Mouse (Mus musculus) brain, embryonic 14.5 days (tissue): ENCODE measurements around the gene H2-Eb1. TPM values are rescaled to one million over a fixed set of nuclear protein-coding genes. Genes with fewer than 3 reads are reported as not detected.

ENCODE experiments used
- DNase-seq: peaks from one replicate; pipeline ENCODE4 v3.0.0-alpha.2; 2011; ENCODE audit warnings: low read depth
- CTCF ChIP-seq: fragments of 200-500 bp; IDR thresholded peaks from 2 replicates; pipeline ENCODE4 v1.5.1; 2012; ENCODE audit warnings: inconsistent platforms, mild to moderate bottlenecking, moderate library complexity, borderline replicate concordance; ENCODE audit not compliant: insufficient read depth, insufficient read length; ENCODE audit errors: extremely low read depth
- POLR2A ChIP-seq: fragments of 200-500 bp; IDR thresholded peaks from 2 replicates; pipeline ENCODE4 v1.6.1; 2012; ENCODE audit warnings: mild to moderate bottlenecking, inconsistent platforms, borderline replicate concordance; ENCODE audit not compliant: poor library complexity, insufficient read depth, insufficient read length, severe bottlenecking; ENCODE audit errors: extremely low read depth
- polyA plus RNA-seq: library from polyadenylated mRNA; depleted of rRNA; stranded (reverse); fragments of >200 nt; gene quantifications from 2 replicates; pipeline ENCODE4 v1.2.3, GENCODE M21; 2012; rRNA removed

The H2-Eb1 gene
- polyA plus RNA-seq: 0.93 and 1.6 TPM in 2 replicates

DNA sequence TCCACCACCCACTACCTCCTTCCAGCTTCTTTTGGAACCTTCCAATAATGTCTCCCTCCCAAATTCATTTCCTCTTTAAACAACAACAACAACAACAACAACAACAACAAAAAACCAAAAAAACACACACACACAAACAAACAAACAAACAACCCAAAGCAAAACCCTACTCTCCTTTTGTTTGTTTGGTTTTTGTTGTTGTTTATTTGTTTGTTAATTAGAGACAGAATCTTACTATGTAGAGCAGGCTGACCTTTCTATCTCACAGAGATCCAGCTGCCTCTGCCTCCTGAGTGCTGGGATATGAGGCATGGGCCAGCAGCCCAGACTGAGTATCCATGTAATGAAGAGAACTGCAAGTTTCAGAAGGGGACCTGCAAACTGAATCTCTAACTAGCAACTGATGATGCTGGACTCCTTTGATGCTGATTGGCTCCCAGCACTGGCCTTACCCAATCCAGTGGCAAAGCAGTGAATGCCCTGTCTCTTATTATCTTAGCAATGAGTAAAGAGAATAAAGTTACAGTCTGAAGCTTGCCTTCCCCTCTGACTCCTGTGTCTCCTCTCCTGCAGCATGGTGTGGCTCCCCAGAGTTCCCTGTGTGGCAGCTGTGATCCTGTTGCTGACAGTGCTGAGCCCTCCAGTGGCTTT, at the start of gene H2-Eb1:
Gene H2-Eb1 (plus strand): TSS at position 488 of the 651 bp plus-strand sequence.
- no peak for TF ChIP-seq POLR2A
- no peak for TF ChIP-seq CTCF
- DNase-seq: peak; percentile 95

DNA sequence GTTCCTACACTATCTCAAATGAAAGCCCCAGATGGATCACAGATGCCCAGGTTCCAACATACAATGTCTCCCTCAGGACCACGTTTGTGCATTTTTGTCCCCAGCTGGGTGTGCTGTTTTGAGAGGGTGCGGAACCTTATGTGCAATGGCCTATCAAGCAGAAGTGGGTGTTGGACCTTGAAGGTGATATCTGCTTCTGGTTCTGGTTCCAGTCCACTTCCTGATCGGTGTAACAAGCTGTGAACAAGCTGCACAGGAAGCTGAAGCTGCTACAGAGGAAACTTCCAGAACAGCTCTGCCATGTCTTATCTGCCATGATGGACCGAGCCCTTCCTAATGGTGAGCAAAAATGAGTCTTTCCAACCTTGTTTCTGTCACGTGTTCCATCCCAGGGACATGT, 49.2 kb upstream of the H2-Eb1 start:
- TF ChIP-seq CTCF (no peak), POLR2A (no peak)

DNA sequence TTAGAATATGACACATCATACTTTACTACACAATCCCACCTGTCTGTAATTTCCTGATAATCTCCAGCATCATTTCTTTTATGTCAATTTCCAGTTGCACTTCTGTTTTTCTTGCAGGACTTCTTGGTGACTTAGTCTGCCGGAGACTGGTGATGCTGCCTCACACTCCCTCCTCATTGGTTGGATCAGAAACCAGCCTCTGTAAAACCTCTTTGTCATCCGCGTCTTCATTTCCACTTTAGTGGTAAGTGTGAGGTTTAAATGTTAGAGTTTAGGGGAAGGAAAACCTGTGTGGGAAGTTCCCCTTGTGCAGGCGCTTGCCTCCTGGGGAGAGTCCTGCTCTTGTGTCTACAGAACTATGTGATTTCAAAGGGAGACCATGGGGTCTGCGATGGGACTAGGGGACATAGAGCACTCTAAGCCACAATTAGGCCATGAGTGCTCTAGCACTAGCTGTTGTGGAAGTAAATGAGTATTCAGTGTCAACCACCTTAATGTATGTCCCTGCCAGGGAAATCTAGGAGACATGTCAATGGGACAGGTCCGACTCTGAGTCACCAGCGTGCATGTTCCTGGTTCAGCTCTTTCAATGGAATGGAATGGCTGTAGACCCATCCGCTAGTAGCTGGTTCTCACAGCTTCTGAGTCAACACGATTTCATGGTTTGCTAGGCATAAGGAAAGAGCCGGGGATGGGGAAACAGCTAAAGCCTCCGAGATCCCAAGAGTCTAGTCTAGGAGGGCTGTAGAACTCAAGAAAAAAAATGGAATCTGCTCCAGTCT, 47.9 kb upstream of the H2-Eb1 start, which contains the start of gene H2-Ab1:
Gene H2-Ab1 (plus strand): TSS at position 96 of the 782 bp plus-strand sequence.
- DNase-seq: peak; percentile 74
- TF ChIP-seq POLR2A (no peak), CTCF (no peak)

More for the DNA sequence above, 49.2 kb upstream of the H2-Eb1 start:
- no peak for DNase-seq

GRCm38 (mm10) chr17:34260551-34260950, 45.1 kb upstream of the H2-Eb1 start:
- DNase-seq: peak; percentile 6
- TF ChIP-seq CTCF (no peak), POLR2A (no peak)

DNA sequence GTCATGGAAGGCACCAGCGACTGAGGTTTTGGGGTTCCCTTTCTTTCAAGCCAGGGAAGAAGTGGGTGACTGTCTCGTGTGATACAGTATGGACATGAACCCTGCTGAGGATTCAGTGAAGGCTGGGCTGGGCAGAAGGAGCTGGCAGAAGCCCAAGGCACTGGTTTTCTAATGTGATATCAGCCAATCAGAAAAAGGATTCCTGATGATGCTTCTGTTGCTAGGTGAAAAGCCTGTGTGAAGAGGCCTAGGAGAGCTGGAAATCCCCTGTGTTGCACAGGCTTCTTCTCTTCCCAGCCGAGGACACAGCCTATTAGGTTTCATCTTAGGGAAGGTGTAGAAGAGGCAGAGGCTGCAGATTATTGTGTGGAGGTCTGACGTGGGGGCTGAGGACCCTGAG, 44.2 kb upstream of the H2-Eb1 start:
- peak; percentile 89 for DNase-seq
- TF ChIP-seq POLR2A (no peak), CTCF (no peak)

GRCm38 (mm10) chr17:34263068-34263467, 42.6 kb upstream of the H2-Eb1 start:
- TF ChIP-seq CTCF (no peak), POLR2A (no peak)
- peak; percentile 89 for DNase-seq

DNA sequence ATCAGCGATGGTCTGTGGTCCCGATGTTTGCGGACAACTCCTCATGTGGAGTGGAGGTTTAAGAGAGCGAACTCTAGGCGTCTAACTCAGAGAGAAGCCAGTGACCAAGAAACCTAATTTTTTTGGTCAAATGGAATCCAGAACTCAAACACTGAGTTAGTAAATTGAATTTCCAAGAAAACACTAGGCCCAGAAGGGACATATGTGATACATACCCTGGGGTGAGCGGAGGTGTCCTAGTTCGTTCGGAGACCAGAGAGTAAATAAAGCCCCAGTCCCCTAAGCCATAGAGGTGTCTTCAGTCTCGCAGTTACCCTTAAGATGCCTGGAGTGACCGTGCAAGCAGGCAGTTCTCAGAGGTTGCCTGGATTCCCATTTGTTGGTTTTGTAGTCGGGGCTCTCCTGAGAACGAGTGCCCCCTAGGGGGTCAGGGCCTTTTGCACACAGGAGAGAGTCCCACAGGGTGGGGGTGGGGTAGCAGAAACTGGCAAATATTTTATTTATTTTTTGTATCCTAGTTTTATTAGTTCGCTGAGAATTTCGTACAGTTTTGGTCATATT, 41.8 kb upstream of the H2-Eb1 start:
- TF ChIP-seq CTCF (peak; percentile 21; the same call in 1 of the 2 replicates), POLR2A (no peak)
- peak; percentile 43 for DNase-seq

- TF ChIP-seq CTCF: no peak
- TF ChIP-seq POLR2A: no peak
- DNase-seq: peak; percentile 49
Measured at GRCm38 (mm10) chr17:34264452-34265351, 41.0 kb upstream of the H2-Eb1 start.

DNA sequence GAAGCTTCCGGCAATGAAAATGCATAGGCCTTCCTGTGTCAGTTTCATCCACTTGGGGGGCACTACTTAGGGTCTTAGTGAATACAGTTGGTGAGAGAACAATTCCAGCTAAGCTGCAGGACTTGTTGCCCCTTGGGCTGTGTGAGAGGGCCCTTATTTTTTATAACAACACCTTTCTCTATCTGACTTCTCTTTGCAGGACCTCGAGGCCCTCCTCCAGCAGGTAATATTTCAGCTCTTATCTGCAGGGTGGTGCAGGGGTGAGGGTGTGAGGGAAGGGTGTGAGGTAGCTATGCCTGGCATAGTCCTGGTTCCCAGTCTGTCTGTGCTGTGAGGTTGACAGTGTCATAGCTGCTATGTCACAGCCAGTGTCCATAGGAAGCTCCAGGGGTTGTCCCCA, 37.4 kb upstream of the H2-Eb1 start:
- TF ChIP-seq CTCF (no peak), POLR2A (no peak)
- no peak for DNase-seq

GRCm38 (mm10) chr17:34268748-34269147, 36.9 kb upstream of the H2-Eb1 start:
- no peak for DNase-seq
- no peak for TF ChIP-seq CTCF
- TF ChIP-seq POLR2A: no peak
